Mouse (Mus musculus): ENCODE results near the gene Dnah14. TPM values are rescaled to one million over a fixed set of nuclear protein-coding genes. Genes with fewer than 3 reads are reported as not detected.

The Dnah14 gene
- polyA plus RNA-seq, 1 experiment from 2014 or later = 1.8 TPM

- 29% methylated on average over 8 of the region's 8 CpGs for WGBS
- H3K9me3 ChIP-seq (ENCODE audit: control insufficient read depth, low read length) = no peaks in the 10 kb centered on the region
- no peak overlapping the region for H3K4me3 ChIP-seq (ENCODE audit: low read length)
- no peak overlapping the region for H3K4me2 ChIP-seq (replicated peaks; ENCODE audit: low read depth, low read length)
- ATAC-seq (ENCODE audit: low FRiP score, low TSS enrichment) = no peak
- no peak overlapping the region for H3K27ac ChIP-seq (ENCODE audit: low read depth, low read length)
- no peaks in the 10 kb centered on the region for H3K27me3 ChIP-seq (ENCODE audit: control insufficient read depth, insufficient read depth, low read length)
- H3K9ac ChIP-seq (ENCODE audit: low read depth, low read length) = no peak overlapping the region
- no peaks in the 10 kb centered on the region for H3K36me3 ChIP-seq (ENCODE audit: control insufficient read depth, insufficient read depth, low read length)
- peaks cover 5% of the 10 kb centered on the region; the same call in 1 of the 2 replicates for H3K4me1 ChIP-seq (ENCODE audit: control insufficient read depth, insufficient read depth, low read length)
These were observed 287.1 kb downstream of the Dnah14 start for GRCm38 (mm10) chr1:181863431-181863830.

Other genes starting within 250 kb of the Dnah14 start
- gene Cnih3, start 223.9 kb upstream of the Dnah14 start, polyA plus RNA-seq (2014; fragmentation: Nextera tagmentation; extraction: Ambion mirVana) = 0.13 TPM in 1 of 2 replicates, not detected in the other
- gene Ccdc121, start 65.1 kb upstream of the Dnah14 start, polyA plus RNA-seq (2014; fragmentation: Nextera tagmentation; extraction: Ambion mirVana) = 0.19 and 0.39 TPM in 2 replicates

Measured in kidney, embryonic 14.5 days (tissue).